Mouse (Mus musculus) spleen, postnatal 0 days (tissue): ENCODE data around the gene Abcg2. TPM values are rescaled to one million over a fixed set of nuclear protein-coding genes. Genes with fewer than 3 reads are reported as not detected.

Experiments used
- polyA plus RNA-seq: library from polyadenylated mRNA; unstranded; fragments of >200 nt; fragmentation: Nextera tagmentation; extraction: Ambion mirVana; gene quantifications from 2 replicates; pipeline ENCODE4 v1.2.1, GENCODE M21; 2015

Gene Abcg2
- 130 and 155 TPM in 2 replicates for polyA plus RNA-seq

DNA sequence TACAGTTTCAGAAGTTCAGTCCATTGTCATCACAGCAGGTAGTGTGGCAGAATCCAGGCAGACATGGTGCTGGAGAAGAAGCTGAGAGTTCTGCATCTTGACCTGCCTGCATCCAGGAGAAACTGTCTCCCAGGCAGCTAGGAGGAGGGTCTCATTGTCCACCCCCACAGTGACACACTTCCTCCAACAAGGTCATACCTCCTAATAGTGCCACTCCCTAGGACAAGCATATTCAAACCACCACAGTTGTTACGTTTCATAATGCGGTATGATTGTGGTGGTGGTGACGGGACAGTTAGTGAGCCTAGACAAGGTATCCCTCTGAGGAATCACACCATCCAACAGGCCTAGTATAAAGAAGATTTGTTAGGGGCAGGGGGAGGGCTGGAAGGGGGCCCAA is at the start of gene Abcg2:
Gene Abcg2 (plus strand): TSS at position 301 of the 400 bp plus-strand sequence.

Other genes starting within 250 kb of the Abcg2 start
- not detected in 2 replicates for gene Vmn1r30, start 141.1 kb upstream of the Abcg2 start, polyA plus RNA-seq
- not detected in 2 replicates for gene Vmn1r31, start 109.2 kb upstream of the Abcg2 start, polyA plus RNA-seq
- gene Herc3, start 246.9 kb downstream of the Abcg2 start, polyA plus RNA-seq = 1.9 and 3.5 TPM in 2 replicates